Mouse (Mus musculus): ENCODE measurements around the gene Tmco4. TPM values are rescaled to one million over a fixed set of nuclear protein-coding genes. Genes with fewer than 3 reads are reported as not detected.

Tmco4 gene
- polyA plus RNA-seq, 1 experiment from 2014 or later: 0.98 TPM

GRCm38 (mm10) chr4:139054300-139054923 is 81.7 kb downstream of the Tmco4 start:
- no peak for DNase-seq (ENCODE audit: low spot score)
- Histone ChIP-seq H3K4me3 (no peak overlapping the region), H3K9me3 (replicated peaks) (no peaks in the 10 kb centered on the region), H3K36me3 (no peaks in the 10 kb centered on the region), H3K27ac (replicated peaks) (no peak overlapping the region), H3K27me3 (ENCODE audit: low read depth, poor library complexity, severe bottlenecking) (no peaks in the 10 kb centered on the region), H3K4me1 (no peaks in the 10 kb centered on the region)
- 50% methylated on average over 9 of the region's 9 CpGs for WGBS

- 85% methylated on average over 4 of the region's 4 CpGs for WGBS
Observed at GRCm38 (mm10) chr4:139055336-139055735, 82.6 kb downstream of the Tmco4 start.

GRCm38 (mm10) chr4:139055744-139056143 is 83.1 kb downstream of the Tmco4 start:
- no peak overlapping the region for H3K27ac ChIP-seq (replicated peaks)
- no peaks in the 10 kb centered on the region for H3K27me3 ChIP-seq (ENCODE audit: low read depth, poor library complexity, severe bottlenecking)
- 83% methylated on average over 3 of the region's 3 CpGs for WGBS
- no peaks in the 10 kb centered on the region for H3K4me1 ChIP-seq
- no peaks in the 10 kb centered on the region for H3K36me3 ChIP-seq
- DNase-seq (ENCODE audit: low spot score): no peak
- no peaks in the 10 kb centered on the region for H3K9me3 ChIP-seq (replicated peaks)
- no peak overlapping the region for H3K4me3 ChIP-seq

More at GRCm38 (mm10) chr4:139055336-139055735, 82.6 kb downstream of the Tmco4 start:
- Histone ChIP-seq H3K4me3 (no peak overlapping the region), H3K27ac (replicated peaks) (no peak overlapping the region), H3K36me3 (no peaks in the 10 kb centered on the region), H3K27me3 (ENCODE audit: low read depth, poor library complexity, severe bottlenecking) (no peaks in the 10 kb centered on the region), H3K4me1 (no peaks in the 10 kb centered on the region), H3K9me3 (replicated peaks) (no peaks in the 10 kb centered on the region)
- no peak for DNase-seq (ENCODE audit: low spot score)

- Histone ChIP-seq H3K4me1 (no peaks in the 10 kb centered on the region), H3K27me3 (ENCODE audit: low read depth, poor library complexity, severe bottlenecking) (no peaks in the 10 kb centered on the region)
- 84% methylated on average over 5 of the region's 5 CpGs for WGBS
Observed at GRCm38 (mm10) chr4:139057291-139057690, 84.6 kb downstream of the Tmco4 start.

GRCm38 (mm10) chr4:139058029-139058428 is 85.3 kb downstream of the Tmco4 start:
- Histone ChIP-seq H3K4me1 (no peaks in the 10 kb centered on the region), H3K27me3 (ENCODE audit: low read depth, poor library complexity, severe bottlenecking) (no peaks in the 10 kb centered on the region), H3K36me3 (no peaks in the 10 kb centered on the region), H3K27ac (replicated peaks) (no peak overlapping the region), H3K4me3 (no peak overlapping the region), H3K9me3 (replicated peaks) (no peaks in the 10 kb centered on the region)
- DNase-seq (ENCODE audit: low spot score): no peak
- WGBS: 83% methylated on average over 5 of the region's 5 CpGs

More at GRCm38 (mm10) chr4:139057291-139057690, 84.6 kb downstream of the Tmco4 start:
- Histone ChIP-seq H3K9me3 (replicated peaks) (no peaks in the 10 kb centered on the region), H3K4me3 (no peak overlapping the region), H3K36me3 (no peaks in the 10 kb centered on the region), H3K27ac (replicated peaks) (no peak overlapping the region)
- DNase-seq (ENCODE audit: low spot score): no peak

- no peak overlapping the region for H3K27ac ChIP-seq (replicated peaks)
- no peak overlapping the region for H3K4me3 ChIP-seq
- H3K9me3 ChIP-seq (replicated peaks): no peaks in the 10 kb centered on the region
- 10% methylated on average over 7 of the region's 7 CpGs for WGBS
- H3K4me1 ChIP-seq: no peaks in the 10 kb centered on the region
- peak; percentile 55 for DNase-seq (ENCODE audit: low spot score)
- no peaks in the 10 kb centered on the region for H3K36me3 ChIP-seq
- no peaks in the 10 kb centered on the region for H3K27me3 ChIP-seq (ENCODE audit: low read depth, poor library complexity, severe bottlenecking)
Observed at GRCm38 (mm10) chr4:139059569-139059968, 86.9 kb downstream of the Tmco4 start.

- Histone ChIP-seq H3K27ac (replicated peaks) (no peak overlapping the region), H3K27me3 (ENCODE audit: low read depth, poor library complexity, severe bottlenecking) (peaks cover 6% of the 10 kb centered on the region), H3K4me3 (no peak overlapping the region), H3K4me1 (no peaks in the 10 kb centered on the region), H3K9me3 (replicated peaks) (no peaks in the 10 kb centered on the region), H3K36me3 (no peaks in the 10 kb centered on the region)
- WGBS: 91% methylated on average over 5 of the region's 5 CpGs
- DNase-seq (ENCODE audit: low spot score): no peak
Observed at GRCm38 (mm10) chr4:139064831-139065230, 92.1 kb downstream of the Tmco4 start.

GRCm38 (mm10) chr4:139068287-139068686 is 95.6 kb downstream of the Tmco4 start:
- 45% methylated on average over 4 of the region's 4 CpGs for WGBS
- H3K27me3 ChIP-seq (ENCODE audit: low read depth, poor library complexity, severe bottlenecking): peaks cover 31% of the 10 kb centered on the region
- H3K4me1 ChIP-seq: no peaks in the 10 kb centered on the region
- no peak overlapping the region for H3K27ac ChIP-seq (replicated peaks)
- no peaks in the 10 kb centered on the region for H3K9me3 ChIP-seq (replicated peaks)
- no peak overlapping the region for H3K4me3 ChIP-seq
- no peak for DNase-seq (ENCODE audit: low spot score)
- no peaks in the 10 kb centered on the region for H3K36me3 ChIP-seq

- whole genome bisulfite sequencing: 18% methylated on average over 29 of the region's 29 CpGs
- peak overlapping the region; percentile 62 for H3K4me3 ChIP-seq
- H3K9me3 ChIP-seq (replicated peaks): no peaks in the 10 kb centered on the region
- no peaks in the 10 kb centered on the region for H3K36me3 ChIP-seq
- H3K27me3 ChIP-seq (ENCODE audit: low read depth, poor library complexity, severe bottlenecking): peaks cover 83% of the 10 kb centered on the region
- peaks cover 19% of the 10 kb centered on the region for H3K4me1 ChIP-seq
- H3K27ac ChIP-seq (replicated peaks): no peak overlapping the region
- no peak for DNase-seq (ENCODE audit: low spot score)
Observed at GRCm38 (mm10) chr4:139074060-139074459, 101.4 kb downstream of the Tmco4 start.

- DNase-seq (ENCODE audit: low spot score): no peak
- no peaks in the 10 kb centered on the region for H3K36me3 ChIP-seq
- peak within 1 kb of the TSS; percentile 62 for H3K4me3 ChIP-seq
- under 1% methylated on average over 75 of the region's 77 CpGs for WGBS
- H3K9me3 ChIP-seq (replicated peaks): no peaks in the 10 kb centered on the region
- H3K4me1 ChIP-seq: peaks cover 19% of the 10 kb centered on the region
- H3K27me3 ChIP-seq (ENCODE audit: low read depth, poor library complexity, severe bottlenecking): peaks cover 74% of the 10 kb centered on the region
- H3K27ac ChIP-seq (replicated peaks): 0 out of 2 replicates have a peak within 1 kb of the TSS, but pooled peaks have one; percentile 42
Observed at GRCm38 (mm10) chr4:139075041-139075711, 102.5 kb downstream of the Tmco4 start, which contains the start of gene Htr6. TSS of gene Htr6 (minus strand) at chr4:139075570.

- WGBS: 16% methylated on average over 5 of the region's 5 CpGs
- DNase-seq (ENCODE audit: low spot score): no peak
- no peaks in the 10 kb centered on the region for H3K9me3 ChIP-seq (replicated peaks)
- H3K27ac ChIP-seq (replicated peaks): no peak overlapping the region
- peaks cover 19% of the 10 kb centered on the region for H3K4me1 ChIP-seq
- peaks cover 71% of the 10 kb centered on the region for H3K27me3 ChIP-seq (ENCODE audit: low read depth, poor library complexity, severe bottlenecking)
- H3K4me3 ChIP-seq: peak overlapping the region; percentile 62
- H3K36me3 ChIP-seq: no peaks in the 10 kb centered on the region
Observed at GRCm38 (mm10) chr4:139075915-139076314, 103.2 kb downstream of the Tmco4 start.

- Histone ChIP-seq H3K36me3 (no peaks in the 10 kb centered on the region), H3K4me3 (no peak overlapping the region), H3K27me3 (ENCODE audit: low read depth, poor library complexity, severe bottlenecking) (peaks cover 52% of the 10 kb centered on the region), H3K4me1 (peaks cover 38% of the 10 kb centered on the region), H3K9me3 (replicated peaks) (no peaks in the 10 kb centered on the region), H3K27ac (replicated peaks) (no peak overlapping the region)
- DNase-seq (ENCODE audit: low spot score): no peak
- 50% methylated on average over 2 of the region's 2 CpGs for WGBS
Observed at GRCm38 (mm10) chr4:139078313-139078712, 105.6 kb downstream of the Tmco4 start.

- DNase-seq (ENCODE audit: low spot score): no peak
- 23% methylated on average over 4 of the region's 4 CpGs for WGBS
Observed at GRCm38 (mm10) chr4:139078726-139079125, 106.0 kb downstream of the Tmco4 start.

More at GRCm38 (mm10) chr4:139078726-139079125, 106.0 kb downstream of the Tmco4 start:
- no peak overlapping the region for H3K4me3 ChIP-seq
- H3K4me1 ChIP-seq: peaks cover 42% of the 10 kb centered on the region
- H3K36me3 ChIP-seq: no peaks in the 10 kb centered on the region
- no peak overlapping the region for H3K27ac ChIP-seq (replicated peaks)
- no peaks in the 10 kb centered on the region for H3K9me3 ChIP-seq (replicated peaks)
- peaks cover 48% of the 10 kb centered on the region for H3K27me3 ChIP-seq (ENCODE audit: low read depth, poor library complexity, severe bottlenecking)
